Comparison of ENCODE assay signal across 14 mouse cellular contexts in genomic region chr17:67011836-67012583, GRCm38 (mm10).
A peak's percentile ranks its signal among the peaks of the same experiment; 100 is the strongest.
DNase-seq lines count a peak whose midpoint lies in the region; ATAC-seq lines count a peak whose summit lies in the region.
"Had no signal": no experiment of that assay in that cellular context is flagged by ENCODE, and none has a peak within 500 bp of the region (broad histone marks: within the 10 kb centered on the region; RNA-seq: fewer than 3 reads in every experiment).

No protein-coding gene starts in this region.

- peak; percentile 81 for DNase-seq in heart, adult 11 months
- DNase-seq in brain, embryonic 18.5 days (ENCODE audit: low read depth, low spot score), result peak; percentile 37
- peak; percentile 66 to 75 for DNase-seq in layer of hippocampus, adult 8-10 months (ENCODE audit: low spot score in 2 of 2)
- peak; percentile 80 to 83 for DNase-seq in right cerebral cortex, adult 2 months (ENCODE audit: low spot score in 2 of 2)
- DNase-seq in lung, postnatal 4 days, result no peak
- DNase-seq in gastrocnemius, postnatal 4 days (ENCODE audit: low spot score in 2 of 2), result no peak
- DNase-seq: cerebellum, adult 11 months; lung, postnatal 36 days had no signal

- no peak overlapping the region for H3K9ac ChIP-seq in heart, embryonic 12.5 days
- H3K9ac ChIP-seq in midbrain, embryonic 15.5 days, result no peak overlapping the region
- H3K9ac ChIP-seq: heart, embryonic 15.5 days had no signal

- no peaks in the 10 kb centered on the region for H3K36me3 ChIP-seq in heart, embryonic 12.5 days
- H3K36me3 ChIP-seq in midbrain, embryonic 15.5 days (replicated peaks), result no peaks in the 10 kb centered on the region
- H3K36me3 ChIP-seq: heart, embryonic 15.5 days had no signal

- 81% methylated on average over 6 of the region's 6 CpGs for WGBS in heart, embryonic 12.5 days
- WGBS in midbrain, embryonic 15.5 days, result 78% methylated on average over 6 of the region's 6 CpGs

- no peak overlapping the region for H3K4me2 ChIP-seq in heart, embryonic 12.5 days
- no peak overlapping the region for H3K4me2 ChIP-seq in midbrain, embryonic 15.5 days
- H3K4me2 ChIP-seq: heart, embryonic 15.5 days had no signal

- H3K9me3 ChIP-seq in heart, embryonic 12.5 days (replicated peaks), result no peaks in the 10 kb centered on the region
- H3K9me3 ChIP-seq in midbrain, embryonic 15.5 days, result no peaks in the 10 kb centered on the region
- H3K9me3 ChIP-seq: heart, embryonic 15.5 days had no signal

- no peaks in the 10 kb centered on the region for H3K4me1 ChIP-seq in heart, embryonic 12.5 days (replicated peaks)
- peaks cover 2% of the 10 kb centered on the region; the same call in 1 of the 2 replicates for H3K4me1 ChIP-seq in midbrain, embryonic 15.5 days
- H3K4me1 ChIP-seq: heart, embryonic 15.5 days had no signal

- no peak overlapping the region for H3K4me3 ChIP-seq in heart, embryonic 12.5 days
- H3K4me3 ChIP-seq in midbrain, embryonic 15.5 days, result no peak overlapping the region
- H3K4me3 ChIP-seq: heart, embryonic 15.5 days; myocyte had no signal

- no peak for ATAC-seq in heart, embryonic 12.5 days (ENCODE audit: insufficient number of reproducible peaks, low FRiP score)
- ATAC-seq in midbrain, embryonic 15.5 days (replicated peaks), result no peak
- ATAC-seq: hindbrain, embryonic 16.5 days had no signal

- H3K27me3 ChIP-seq in heart, embryonic 12.5 days (replicated peaks), result no peaks in the 10 kb centered on the region
- no peaks in the 10 kb centered on the region for H3K27me3 ChIP-seq in midbrain, embryonic 15.5 days (replicated peaks)
- H3K27me3 ChIP-seq: heart, embryonic 15.5 days had no signal

- H3K27ac ChIP-seq in heart, embryonic 12.5 days (ENCODE audit: poor library complexity, severe bottlenecking), result no peak overlapping the region
- H3K27ac ChIP-seq in midbrain, embryonic 15.5 days, result no peak overlapping the region
- H3K27ac ChIP-seq: heart, embryonic 15.5 days; kidney, postnatal 0 days had no signal

Comparison
In these comparisons a context has a peak if more than half of its experiments do, and no peak if none do; other contexts are left out.
1. DNase-seq: peak in heart, adult 11 months (single experiment), brain, embryonic 18.5 days (single experiment), layer of hippocampus, adult 8-10 months (2 of 2) and right cerebral cortex, adult 2 months (2 of 2); none in lung, postnatal 4 days (0 of 2) and gastrocnemius, postnatal 4 days (0 of 2).